Mouse (Mus musculus): ENCODE measurements around the gene Klf15. TPM values are rescaled to one million over a fixed set of nuclear protein-coding genes. Genes with fewer than 3 reads are reported as not detected.

Gene Klf15
- polyA plus RNA-seq, 1 experiment from 2014 or later, result 5.9 TPM

DNA sequence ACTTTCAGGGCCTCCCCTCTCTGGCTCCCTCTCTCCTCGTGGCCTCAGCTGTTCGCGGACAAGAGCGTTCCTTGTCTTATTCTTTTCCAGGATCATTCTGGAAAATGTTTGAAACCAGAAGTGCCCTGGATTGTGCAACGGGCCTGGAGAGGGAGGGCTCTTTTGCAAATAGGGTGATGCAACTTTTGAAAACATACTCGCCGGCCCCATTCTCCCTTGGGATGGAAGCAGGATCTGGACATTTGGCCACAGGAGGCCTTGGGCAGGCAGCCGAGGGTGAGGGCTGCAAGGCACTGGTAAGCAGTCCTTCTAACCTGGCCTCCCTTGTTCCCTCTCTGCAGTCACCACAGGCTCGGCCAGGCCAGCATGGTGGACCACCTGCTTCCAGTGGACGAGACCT lies 3.7 kb downstream of the Klf15 start:
- 75% methylated on average over 10 of the region's 10 CpGs for WGBS
- H3K27ac ChIP-seq, result no peak overlapping the region
- ATAC-seq (ENCODE audit: insufficient number of reproducible peaks, low FRiP score, low TSS enrichment, low read depth), result no peak
- peaks cover 30% of the 10 kb centered on the region for H3K4me1 ChIP-seq
- no peak overlapping the region for H3K9ac ChIP-seq
- no peak overlapping the region for H3K4me3 ChIP-seq
- H3K27me3 ChIP-seq, result peaks cover 24% of the 10 kb centered on the region
- no peak overlapping the region for H3K4me2 ChIP-seq
- no peaks in the 10 kb centered on the region for H3K9me3 ChIP-seq
- H3K36me3 ChIP-seq, result peaks cover 16% of the 10 kb centered on the region; the same call in 1 of the 2 replicates

- Histone ChIP-seq H3K4me1 (peaks cover 36% of the 10 kb centered on the region), H3K9me3 (no peaks in the 10 kb centered on the region), H3K27me3 (peaks cover 16% of the 10 kb centered on the region), H3K4me3 (no peak overlapping the region), H3K9ac (no peak overlapping the region), H3K27ac (no peak overlapping the region), H3K4me2 (no peak overlapping the region), H3K36me3 (peaks cover 16% of the 10 kb centered on the region; the same call in 1 of the 2 replicates)
- 92% methylated on average over 12 of the region's 12 CpGs for WGBS
- ATAC-seq (ENCODE audit: insufficient number of reproducible peaks, low FRiP score, low TSS enrichment, low read depth), result no peak
These were observed 4.6 kb downstream of the Klf15 start for GRCm38 (mm10) chr6:90466847-90467410.

GRCm38 (mm10) chr6:90468216-90468615 lies 5.8 kb downstream of the Klf15 start:
- no peak overlapping the region for H3K27ac ChIP-seq
- H3K36me3 ChIP-seq, result peaks cover 16% of the 10 kb centered on the region; the same call in 1 of the 2 replicates
- peaks cover 32% of the 10 kb centered on the region for H3K4me1 ChIP-seq
- H3K9me3 ChIP-seq, result no peaks in the 10 kb centered on the region
- peaks cover 8% of the 10 kb centered on the region; the same call in 1 of the 2 replicates for H3K27me3 ChIP-seq
- H3K4me2 ChIP-seq, result no peak overlapping the region
- no peak for ATAC-seq (ENCODE audit: insufficient number of reproducible peaks, low FRiP score, low TSS enrichment, low read depth)
- H3K4me3 ChIP-seq, result no peak overlapping the region
- H3K9ac ChIP-seq, result no peak overlapping the region
- WGBS, result 86% methylated on average over 1 of the region's 1 CpGs

- ATAC-seq (ENCODE audit: insufficient number of reproducible peaks, low FRiP score, low TSS enrichment, low read depth), result no peak
- no peak overlapping the region for H3K9ac ChIP-seq
- H3K27me3 ChIP-seq, result peaks cover 5% of the 10 kb centered on the region; the same call in 1 of the 2 replicates
- peaks cover 24% of the 10 kb centered on the region for H3K4me1 ChIP-seq
- H3K27ac ChIP-seq, result no peak overlapping the region
- WGBS, result 91% methylated on average over 6 of the region's 6 CpGs
- H3K4me3 ChIP-seq, result no peak overlapping the region
- no peaks in the 10 kb centered on the region for H3K9me3 ChIP-seq
- H3K36me3 ChIP-seq, result peaks cover 16% of the 10 kb centered on the region; the same call in 1 of the 2 replicates
- no peak overlapping the region for H3K4me2 ChIP-seq
These were observed 6.7 kb downstream of the Klf15 start for GRCm38 (mm10) chr6:90469041-90469440.

GRCm38 (mm10) chr6:90470255-90470654 lies 7.9 kb downstream of the Klf15 start:
- peaks cover 16% of the 10 kb centered on the region; the same call in 1 of the 2 replicates for H3K36me3 ChIP-seq
- no peak for ATAC-seq (ENCODE audit: insufficient number of reproducible peaks, low FRiP score, low TSS enrichment, low read depth)
- 0 out of 2 replicates have a peak, but pooled peaks cover under 1% of the 10 kb centered on the region for H3K27me3 ChIP-seq
- no peak overlapping the region for H3K4me2 ChIP-seq
- 0 out of 2 replicates have a peak overlapping the region, but pooled peaks have one; percentile 83 for H3K27ac ChIP-seq
- peaks cover 28% of the 10 kb centered on the region for H3K4me1 ChIP-seq
- H3K9ac ChIP-seq, result no peak overlapping the region
- no peaks in the 10 kb centered on the region for H3K9me3 ChIP-seq
- 97% methylated on average over 2 of the region's 2 CpGs for WGBS
- no peak overlapping the region for H3K4me3 ChIP-seq

GRCm38 (mm10) chr6:90470947-90471541 lies 8.7 kb downstream of the Klf15 start:
- ATAC-seq (ENCODE audit: insufficient number of reproducible peaks, low FRiP score, low TSS enrichment, low read depth), result peak; percentile 71
- Histone ChIP-seq H3K36me3 (peaks cover 16% of the 10 kb centered on the region; the same call in 1 of the 2 replicates), H3K4me1 (peaks cover 28% of the 10 kb centered on the region), H3K4me2 (no peak overlapping the region), H3K4me3 (no peak overlapping the region), H3K9ac (no peak overlapping the region), H3K9me3 (no peaks in the 10 kb centered on the region), H3K27me3 (no peaks in the 10 kb centered on the region), H3K27ac (peak overlapping the region; percentile 83)
- WGBS, result 24% methylated on average over 12 of the region's 12 CpGs

DNA sequence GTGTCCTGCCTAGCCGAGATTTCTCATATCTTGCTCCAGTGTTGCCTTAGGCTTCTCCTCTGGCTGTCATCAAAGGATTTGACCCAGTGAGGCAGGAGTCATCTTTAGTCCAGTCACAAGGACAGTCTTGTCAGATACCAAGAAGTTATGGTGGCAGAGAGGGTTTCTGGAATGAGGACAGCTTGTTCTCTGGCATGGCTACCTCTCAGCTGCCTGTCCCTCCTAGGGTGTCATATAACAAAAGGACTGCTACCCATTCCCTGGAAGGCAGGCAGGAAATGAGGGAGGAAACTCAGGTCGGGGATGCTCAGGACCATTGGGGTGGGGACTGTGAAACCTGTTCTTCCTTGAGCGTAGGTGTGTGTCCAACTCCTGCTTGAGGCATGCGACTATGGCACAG lies 9.7 kb downstream of the Klf15 start:
- Histone ChIP-seq H3K36me3 (peaks cover 9% of the 10 kb centered on the region; the same call in 1 of the 2 replicates), H3K27ac (peak overlapping the region; percentile 83), H3K9ac (no peak overlapping the region), H3K4me2 (no peak overlapping the region), H3K4me3 (no peak overlapping the region), H3K9me3 (no peaks in the 10 kb centered on the region), H3K27me3 (no peaks in the 10 kb centered on the region), H3K4me1 (peaks cover 34% of the 10 kb centered on the region)
- 62% methylated on average over 4 of the region's 4 CpGs for WGBS
- no peak for ATAC-seq (ENCODE audit: insufficient number of reproducible peaks, low FRiP score, low TSS enrichment, low read depth)

- Histone ChIP-seq H3K9ac (no peak overlapping the region), H3K27ac (no peak overlapping the region), H3K36me3 (0 out of 2 replicates have a peak, but pooled peaks cover 3% of the 10 kb centered on the region), H3K4me2 (no peak overlapping the region), H3K4me1 (peaks cover 34% of the 10 kb centered on the region), H3K4me3 (no peak overlapping the region), H3K9me3 (no peaks in the 10 kb centered on the region), H3K27me3 (no peaks in the 10 kb centered on the region)
- 90% methylated on average over 3 of the region's 3 CpGs for WGBS
- no peak for ATAC-seq (ENCODE audit: insufficient number of reproducible peaks, low FRiP score, low TSS enrichment, low read depth)
These were observed 10.3 kb downstream of the Klf15 start for GRCm38 (mm10) chr6:90472697-90473096.

DNA sequence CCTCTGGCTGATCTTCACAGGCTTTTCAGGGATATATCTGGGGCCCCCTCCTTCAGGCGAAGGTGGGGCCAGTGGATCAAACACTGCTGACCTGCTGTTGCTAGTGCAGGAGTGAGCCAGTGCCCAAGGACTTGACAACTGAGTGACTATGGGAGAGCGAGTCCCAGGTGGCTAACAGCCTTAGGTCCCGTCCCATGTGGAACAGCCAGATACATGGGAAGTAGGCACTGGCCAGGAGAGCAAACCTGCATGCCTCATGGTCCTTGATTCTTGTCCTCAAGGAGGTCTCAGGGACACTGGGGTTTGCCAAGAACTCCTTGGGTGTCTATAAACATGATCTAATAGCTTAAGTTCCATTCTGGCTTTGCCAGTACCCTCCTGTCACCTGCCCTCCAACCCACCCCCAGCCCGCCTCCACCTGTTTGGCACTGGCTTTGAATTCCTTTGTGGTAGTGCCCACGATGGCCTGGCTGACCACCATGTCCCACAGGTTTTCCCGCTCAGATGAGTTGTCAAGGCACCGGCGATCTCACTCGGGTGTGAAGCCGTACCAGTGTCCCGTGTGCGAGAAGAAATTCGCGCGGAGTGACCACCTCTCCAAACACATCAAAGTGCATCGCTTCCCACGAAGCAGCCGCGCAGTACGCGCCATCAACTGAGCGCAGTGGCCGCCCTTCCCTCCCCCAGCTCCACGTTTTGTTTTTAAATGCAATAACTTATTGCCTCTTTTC lies 11.4 kb downstream of the Klf15 start:
- WGBS, result 94% methylated on average over 24 of the region's 24 CpGs
- H3K4me3 ChIP-seq, result no peak overlapping the region
- H3K27ac ChIP-seq, result no peak overlapping the region
- H3K36me3 ChIP-seq, result no peaks in the 10 kb centered on the region
- no peaks in the 10 kb centered on the region for H3K9me3 ChIP-seq
- H3K4me1 ChIP-seq, result peaks cover 34% of the 10 kb centered on the region
- no peaks in the 10 kb centered on the region for H3K27me3 ChIP-seq
- no peak for ATAC-seq (ENCODE audit: insufficient number of reproducible peaks, low FRiP score, low TSS enrichment, low read depth)
- H3K4me2 ChIP-seq, result no peak overlapping the region
- no peak overlapping the region for H3K9ac ChIP-seq

- 79% methylated on average over 3 of the region's 3 CpGs for WGBS
These were observed 12.0 kb downstream of the Klf15 start for GRCm38 (mm10) chr6:90474361-90474750.

GRCm38 (mm10) chr6:90475176-90475853 lies 12.9 kb downstream of the Klf15 start:
- Histone ChIP-seq H3K4me3 (no peak overlapping the region), H3K27me3 (no peaks in the 10 kb centered on the region), H3K4me2 (no peak overlapping the region), H3K9ac (no peak overlapping the region), H3K27ac (no peak overlapping the region), H3K4me1 (peaks cover 34% of the 10 kb centered on the region), H3K36me3 (no peaks in the 10 kb centered on the region), H3K9me3 (no peaks in the 10 kb centered on the region)
- no peak for ATAC-seq (ENCODE audit: insufficient number of reproducible peaks, low FRiP score, low TSS enrichment, low read depth)
- WGBS, result 77% methylated on average over 4 of the region's 4 CpGs

More at GRCm38 (mm10) chr6:90474361-90474750, 12.0 kb downstream of the Klf15 start:
- Histone ChIP-seq H3K4me2 (no peak overlapping the region), H3K9ac (no peak overlapping the region), H3K27me3 (no peaks in the 10 kb centered on the region), H3K4me1 (peaks cover 34% of the 10 kb centered on the region), H3K9me3 (no peaks in the 10 kb centered on the region), H3K27ac (no peak overlapping the region), H3K4me3 (no peak overlapping the region), H3K36me3 (no peaks in the 10 kb centered on the region)
- no peak for ATAC-seq (ENCODE audit: insufficient number of reproducible peaks, low FRiP score, low TSS enrichment, low read depth)

Data from limb, embryonic 15.5 days (tissue).